8 mouse cellular contexts compared by ENCODE assay signal in the genomic region with DNA sequence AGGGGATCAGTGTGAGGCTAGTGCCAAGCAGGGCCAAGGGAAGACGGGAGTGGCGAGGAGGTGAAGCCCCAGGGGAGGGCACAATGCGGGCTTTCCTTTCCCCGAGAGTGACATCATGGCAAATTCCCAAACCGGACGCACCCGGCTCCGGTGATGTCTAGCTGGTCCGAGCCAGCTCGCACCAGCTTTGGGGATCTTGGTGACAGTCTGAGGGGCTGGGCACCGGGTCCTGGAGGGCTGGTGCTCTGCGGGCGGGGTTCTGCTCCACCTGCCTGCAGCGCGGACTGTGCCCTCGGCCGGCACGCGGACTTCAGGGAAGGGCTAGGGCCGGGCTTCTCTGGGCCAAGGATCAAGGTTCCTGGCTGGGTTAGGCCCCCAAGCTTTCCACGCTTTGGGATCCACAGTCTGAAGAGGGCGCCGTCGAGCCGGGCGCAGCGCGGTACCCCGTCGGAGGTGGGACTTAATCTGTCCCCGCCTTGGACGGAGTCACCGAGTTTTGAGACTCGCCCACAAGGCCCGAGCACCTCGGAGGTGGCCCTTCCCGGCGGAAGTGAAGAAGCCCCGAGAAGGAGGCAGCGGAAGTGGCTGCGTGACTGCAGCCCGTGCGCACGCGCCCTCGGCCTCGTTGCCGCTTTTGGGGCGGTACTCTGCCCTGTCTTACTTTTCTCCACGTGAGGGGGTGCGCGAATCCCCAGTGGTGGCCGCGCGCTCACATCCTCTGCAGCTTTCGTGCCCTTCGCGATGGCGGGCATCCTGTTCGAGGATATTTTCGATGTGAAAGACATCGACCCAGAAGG. TPM values are rescaled to one million over a fixed set of nuclear protein-coding genes. Genes with fewer than 3 reads are reported as not detected.
DNase-seq lines count a peak whose midpoint lies in the region; ATAC-seq and TF ChIP-seq lines count a peak whose summit lies in the region.

A gene (plus strand): TSS at position 485 of the 797 bp plus-strand sequence.
A gene (minus strand): TSS at position 566 of the 797 bp plus-strand sequence.

- H3K9me3 ChIP-seq in CH12.LX (replicated peaks; ENCODE audit: low read length) = no peaks in the 10 kb centered on the region
- no peaks in the 10 kb centered on the region for H3K9me3 ChIP-seq in forebrain, embryonic 11.5 days (ENCODE audit: control insufficient read depth, low read length)
- no peaks in the 10 kb centered on the region for H3K9me3 ChIP-seq in heart, embryonic 16.5 days (replicated peaks; ENCODE audit: control insufficient read depth, low read length)
- no peaks in the 10 kb centered on the region for H3K9me3 ChIP-seq in liver, embryonic 15.5 days (replicated peaks)
- no peaks in the 10 kb centered on the region for H3K9me3 ChIP-seq in neural tube, embryonic 12.5 days

- peaks cover 19 to 30% of the 10 kb centered on the region in 2 experiments for H3K36me3 ChIP-seq in CH12.LX (replicated peaks in 1 of 2; ENCODE audit: control insufficient read depth in 1 of 2, insufficient read depth in 1 of 2, low read length in 1 of 2)
- no peaks in the 10 kb centered on the region; the same call in 1 of the 2 replicates for H3K36me3 ChIP-seq in forebrain, embryonic 11.5 days (ENCODE audit: control insufficient read depth, insufficient read depth, low read length)
- peaks cover 6% of the 10 kb centered on the region for H3K36me3 ChIP-seq in heart, embryonic 16.5 days (ENCODE audit: control insufficient read depth, insufficient read depth)
- peaks cover 26% of the 10 kb centered on the region for H3K36me3 ChIP-seq in liver, embryonic 15.5 days (replicated peaks)
- H3K36me3 ChIP-seq in neural tube, embryonic 12.5 days = peaks cover 40% of the 10 kb centered on the region

- TF ChIP-seq EP300 in CH12.LX (IDR thresholded peaks at IDR 0.05; ENCODE audit: low read length) = no peak

- peak; percentile 61 for TF ChIP-seq RAD21 in CH12.LX (IDR thresholded peaks at IDR 0.05; ENCODE audit: low read depth, low read length)

- in situ Hi-C loops in CH12.LX (cut with MboI; ENCODE audit: low pct_ligation_motif_present, low pct_unique_long_range_greater_than_20kb, low sequenced_read_pairs) = loop anchor here (5.0 to 10.0 kb wide), 2 partner anchors 45 to 177 kb away; no protein-coding TSS in a partner anchor

- under 1% methylated on average over 62 of the region's 62 CpGs for WGBS in forebrain, embryonic 11.5 days
- WGBS in heart, embryonic 16.5 days = under 1% methylated on average over 62 of the region's 62 CpGs
- under 1% methylated on average over 62 of the region's 62 CpGs for WGBS in liver, embryonic 15.5 days (ENCODE audit: insufficient replicate concordance)
- WGBS in neural tube, embryonic 12.5 days = under 1% methylated on average over 62 of the region's 62 CpGs

- H3K27ac ChIP-seq in CH12.LX (ENCODE audit: insufficient read depth, low read depth) = peak within 1 kb of the TSS; percentile 76
- H3K27ac ChIP-seq in forebrain, embryonic 11.5 days (ENCODE audit: low read depth, low read length) = peak within 1 kb of the TSS; percentile 84
- peak within 1 kb of the TSS; percentile 91 for H3K27ac ChIP-seq in heart, embryonic 16.5 days (ENCODE audit: low read length)
- peak within 1 kb of the TSS; percentile 91 for H3K27ac ChIP-seq in liver, embryonic 15.5 days (replicated peaks)
- H3K27ac ChIP-seq in neural tube, embryonic 12.5 days = peak within 1 kb of the TSS; percentile 74

- peaks cover 10% of the 10 kb centered on the region for H3K79me2 ChIP-seq in CH12.LX (replicated peaks; ENCODE audit: control insufficient read depth, extremely low read depth, insufficient read depth, poor library complexity, severe bottlenecking)

- peak within 1 kb of the TSS; percentile 98 for H3K4me2 ChIP-seq in CH12.LX (ENCODE audit: insufficient read depth, low read depth, poor library complexity, severe bottlenecking)
- H3K4me2 ChIP-seq in forebrain, embryonic 11.5 days (ENCODE audit: low read depth, low read length, severe bottlenecking) = peak within 1 kb of the TSS; percentile 85
- peak within 1 kb of the TSS; percentile 88 for H3K4me2 ChIP-seq in heart, embryonic 16.5 days (ENCODE audit: low read depth, low read length)
- H3K4me2 ChIP-seq in liver, embryonic 15.5 days = peak within 1 kb of the TSS; percentile 100
- H3K4me2 ChIP-seq in neural tube, embryonic 12.5 days (replicated peaks) = peak within 1 kb of the TSS; percentile 86

- TF ChIP-seq POLR2A in CH12.LX (IDR thresholded peaks at IDR 0.05; ENCODE audit: low read depth, low read length) = peak; percentile 94

- peak within 1 kb of the TSS; percentile 76 for H3K9ac ChIP-seq in CH12.LX (ENCODE audit: insufficient read depth, low read depth)
- peak within 1 kb of the TSS; percentile 76 for H3K9ac ChIP-seq in forebrain, embryonic 11.5 days (ENCODE audit: low read length)
- peak within 1 kb of the TSS; percentile 80 for H3K9ac ChIP-seq in heart, embryonic 16.5 days (ENCODE audit: low read length)
- peak within 1 kb of the TSS; percentile 74 for H3K9ac ChIP-seq in liver, embryonic 15.5 days
- peak within 1 kb of the TSS; percentile 76 for H3K9ac ChIP-seq in neural tube, embryonic 12.5 days

- peaks cover 7 to 28% of the 10 kb centered on the region in 2 experiments; a peak in 3 of 4 replicates for H3K4me1 ChIP-seq in CH12.LX (ENCODE audit: control insufficient read depth in 1 of 2, insufficient read depth in 2 of 2)
- peaks cover 9% of the 10 kb centered on the region; the same call in 1 of the 2 replicates for H3K4me1 ChIP-seq in forebrain, embryonic 11.5 days (replicated peaks; ENCODE audit: control insufficient read depth, insufficient read depth, low read length)
- H3K4me1 ChIP-seq in heart, embryonic 16.5 days (ENCODE audit: control insufficient read depth, insufficient read depth, low read length) = peaks cover 18% of the 10 kb centered on the region
- H3K4me1 ChIP-seq in liver, embryonic 15.5 days (replicated peaks) = peaks cover 63% of the 10 kb centered on the region
- peaks cover 32% of the 10 kb centered on the region for H3K4me1 ChIP-seq in neural tube, embryonic 12.5 days

- peak in 1 of 2 experiments; percentile 89; a peak in 2 of 4 replicates for TF ChIP-seq CTCF in CH12.LX (conservative IDR thresholded peaks at IDR 0.05 in 1 of 2, IDR thresholded peaks at IDR 0.05 in 1 of 2; ENCODE audit: low read depth in 2 of 2, low read length in 2 of 2)

- ATAC-seq in forebrain, embryonic 11.5 days (replicated peaks; ENCODE audit: low FRiP score) = peak; percentile 83
- ATAC-seq in heart, embryonic 16.5 days (replicated peaks; ENCODE audit: extremely low read depth, insufficient read depth, low FRiP score) = peak; percentile 86
- ATAC-seq in liver, embryonic 15.5 days (ENCODE audit: insufficient read depth) = peak; percentile 84
- ATAC-seq in neural tube, embryonic 12.5 days (ENCODE audit: low FRiP score, low read depth) = peak; percentile 67

- H3K27me3 ChIP-seq in CH12.LX (replicated peaks) = peaks cover 11% of the 10 kb centered on the region
- no peaks in the 10 kb centered on the region for H3K27me3 ChIP-seq in forebrain, embryonic 11.5 days (ENCODE audit: control insufficient read depth, insufficient read depth, low read length)
- no peaks in the 10 kb centered on the region for H3K27me3 ChIP-seq in heart, embryonic 16.5 days (ENCODE audit: control insufficient read depth, insufficient read depth, low read length)
- no peaks in the 10 kb centered on the region for H3K27me3 ChIP-seq in liver, embryonic 15.5 days
- H3K27me3 ChIP-seq in neural tube, embryonic 12.5 days (replicated peaks) = no peaks in the 10 kb centered on the region

- H3K4me3 ChIP-seq in CH12.LX (replicated peaks in 1 of 3; ENCODE audit: low read depth in 2 of 3, low read length in 2 of 3, poor library complexity in 1 of 3) = peak within 1 kb of the TSS; percentile 59 to 96 (median 88)
- peak within 1 kb of the TSS; percentile 44 for H3K4me3 ChIP-seq in forebrain, embryonic 11.5 days (ENCODE audit: low read depth, low read length)
- H3K4me3 ChIP-seq in heart, embryonic 16.5 days (ENCODE audit: low read length) = peak within 1 kb of the TSS; percentile 80
- H3K4me3 ChIP-seq in liver, embryonic 15.5 days (replicated peaks) = peak within 1 kb of the TSS; percentile 77
- H3K4me3 ChIP-seq in neural tube, embryonic 12.5 days = peak within 1 kb of the TSS; percentile 58

- DNase-seq in CH12.LX (ENCODE audit: extremely low read depth) = peak; percentile 100
- peak; percentile 96 for DNase-seq in c-Kit-positive CD71-positive TER-119-negative erythroid progenitor cells, embryonic 14.5 days (ENCODE audit: low read depth)
- DNase-seq in forebrain, embryonic 11.5 days (ENCODE audit: low spot score) = peak; percentile 96
- DNase-seq in kidney, postnatal 36 days = peak; percentile 98 to 99
- peak; percentile 98 for DNase-seq in telencephalon, adult 2 months (ENCODE audit: low read depth, low spot score)

- dilution Hi-C loops in CH12.LX (cut with MboI; ENCODE audit: extremely low pct_ligation_motif_present, extremely low pct_unique_long_range_greater_than_20kb, low sequenced_read_pairs) = no loop called here

TF ChIP-seq in CH12.LX, 34 proteins besides CTCF, POLR2A, EP300 and RAD21 (continues in another document):
- TF ChIP-seq CHD1 (IDR thresholded peaks at IDR 0.05; ENCODE audit: low read depth, low read length) (no peak), HCFC1 (IDR thresholded peaks at IDR 0.05; ENCODE audit: low read depth, low read length) (peak; percentile 87), PAX5 (IDR thresholded peaks at IDR 0.05; ENCODE audit: low read length) (no peak), MEF2A (IDR thresholded peaks at IDR 0.05; ENCODE audit: borderline replicate concordance, low read depth, low read length) (peak; percentile 77; the same call in 1 of the 2 replicates), ETS1 (conservative IDR thresholded peaks at IDR 0.05; ENCODE audit: low read depth, low read length) (peak; percentile 26; the same call in 1 of the 2 replicates), JUN (IDR thresholded peaks at IDR 0.05; ENCODE audit: insufficient read depth, low read depth, low read length) (no peak)

RNA-seq across cellular contexts. Expression of the first gene that starts in this region (rescaled TPM):
- total RNA-seq in CH12.LX (2012; rRNA removed) (157 and 189 TPM in 2 replicates), CH12.LX (2014; rRNA removed) (183 and 189 TPM in 2 replicates)
- 117 and 146 TPM in 2 replicates for polyA plus RNA-seq in CH12.LX (2012; ENCODE audit: insufficient read length, low read depth)
- 116 and 121 TPM in 2 replicates for polyA plus RNA-seq in forebrain, embryonic 11.5 days (2014; fragmentation: Nextera tagmentation; extraction: Ambion mirVana)
- polyA plus RNA-seq in heart, embryonic 16.5 days (2015; fragmentation: Nextera tagmentation; extraction: Ambion mirVana) = 49.0 and 51.8 TPM in 2 replicates
- polyA plus RNA-seq in liver, embryonic 15.5 days (2015; fragmentation: Nextera tagmentation; extraction: Ambion mirVana) = 36.4 and 39.3 TPM in 2 replicates
- 85.4 and 85.5 TPM in 2 replicates for polyA plus RNA-seq in neural tube, embryonic 12.5 days (2016; fragmentation: Nextera tagmentation; extraction: Ambion mirVana)

RNA-seq across cellular contexts. Expression of the second gene that starts in this region (rescaled TPM):
- total RNA-seq in CH12.LX (2012; rRNA removed) (4.2 and 4.5 TPM in 2 replicates), CH12.LX (2014; rRNA removed) (1.2 and 1.4 TPM in 2 replicates)
- polyA plus RNA-seq in CH12.LX (2012; ENCODE audit: insufficient read length, low read depth) = 3.5 and 4.1 TPM in 2 replicates
- polyA plus RNA-seq in forebrain, embryonic 11.5 days (2014; fragmentation: Nextera tagmentation; extraction: Ambion mirVana) = 16.5 and 20.5 TPM in 2 replicates
- polyA plus RNA-seq in heart, embryonic 16.5 days (2015; fragmentation: Nextera tagmentation; extraction: Ambion mirVana) = 3.8 TPM in 2 replicates
- polyA plus RNA-seq in liver, embryonic 15.5 days (2015; fragmentation: Nextera tagmentation; extraction: Ambion mirVana) = 9.5 and 13.7 TPM in 2 replicates
- polyA plus RNA-seq in neural tube, embryonic 12.5 days (2016; fragmentation: Nextera tagmentation; extraction: Ambion mirVana) = 40.8 and 43.3 TPM in 2 replicates

Comparison
In these comparisons a context has a peak if more than half of its experiments do, and no peak if none do; other contexts are left out.
1. Peak in every context shown above with its lines: DNase-seq, ATAC-seq, H3K4me3 ChIP-seq and H3K27ac ChIP-seq.